Mouse (Mus musculus) heart, embryonic 15.5 days (tissue): ENCODE results near the gene Lrp3. TPM values are rescaled to one million over a fixed set of nuclear protein-coding genes. Genes with fewer than 3 reads are reported as not detected.
A peak's percentile ranks its signal among the peaks of the same experiment; 100 is the strongest.

Experiments used
- ATAC-seq: fragments of 200-750 bp; cut with Nextera tagmentation; replicated peaks from 2 replicates; pipeline ENCODE4 v1.8.0; 2017; ENCODE audit warnings: low read depth, moderate TSS enrichment; ENCODE audit not compliant: insufficient number of reproducible peaks, insufficient read depth, low FRiP score
- H3K27ac ChIP-seq: fragments of 300-500 bp; sonication (generic); 2 replicates; pipeline ENCODE4 v1.5.1; 2015; ENCODE audit warnings: mild to moderate bottlenecking, inconsistent platforms
- H3K27me3 ChIP-seq: fragments of 300-500 bp; sonication (generic); 2 replicates; pipeline ENCODE4 v1.6.1; 2015; ENCODE audit warnings: inconsistent platforms
- H3K36me3 ChIP-seq: fragments of 300-500 bp; sonication (generic); 2 replicates; pipeline ENCODE4 v1.6.1; 2015; ENCODE audit warnings: mild to moderate bottlenecking, inconsistent platforms
- H3K4me1 ChIP-seq: fragments of 300-500 bp; sonication (generic); replicated peaks from 2 replicates; pipeline ENCODE4 v1.6.1; 2015; ENCODE audit warnings: inconsistent platforms
- H3K4me2 ChIP-seq: fragments of 300-500 bp; sonication (generic); 2 replicates; pipeline ENCODE4 v1.6.1; 2015; ENCODE audit warnings: inconsistent platforms, mild to moderate bottlenecking, moderate library complexity
- H3K4me3 ChIP-seq: fragments of 300-500 bp; sonication (generic); 2 replicates; pipeline ENCODE4 v1.5.1; 2015; ENCODE audit warnings: mild to moderate bottlenecking, inconsistent platforms
- H3K9ac ChIP-seq: fragments of 300-500 bp; sonication (generic); 2 replicates; pipeline ENCODE4 v1.6.1; 2015; ENCODE audit warnings: mild to moderate bottlenecking, inconsistent platforms
- H3K9me3 ChIP-seq: fragments of 300-500 bp; sonication (generic); replicated peaks from 2 replicates; pipeline ENCODE4 v1.6.1; 2016; ENCODE audit warnings: inconsistent platforms
- WGBS: fragments of 180-500 bp; shearing (Covaris S2); methylation state at CpG from one replicate; pipeline ENCODE4 v1.1.7; 2015; ENCODE audit warnings: mixed read lengths; 5-methylcytosine and 5-hydroxymethylcytosine counted together
- polyA plus RNA-seq: library from polyadenylated mRNA; unstranded; fragments of >200 nt; fragmentation: Nextera tagmentation; extraction: Ambion mirVana; gene quantifications from 2 replicates; pipeline ENCODE4 v1.2.1, GENCODE M21; 2015

Lrp3 gene
- polyA plus RNA-seq, 1 experiment from 2014 or later = 1.8 TPM

- 2% methylated on average over 41 of the region's 43 CpGs for WGBS
- Histone ChIP-seq H3K4me1 (peaks cover 20% of the 10 kb centered on the region), H3K9me3 (peaks cover 9% of the 10 kb centered on the region), H3K9ac (peak within 1 kb of the TSS; percentile 34; the same call in 1 of the 2 replicates), H3K4me3 (peak within 1 kb of the TSS; percentile 49), H3K36me3 (no peaks in the 10 kb centered on the region), H3K4me2 (peak within 1 kb of the TSS; percentile 79), H3K27ac (no peak within 1 kb of the TSS), H3K27me3 (peaks cover 59% of the 10 kb centered on the region)
- no peak; the same call in 1 of the 2 replicates for ATAC-seq
Observed at GRCm38 (mm10) chr7:35185889-35186569, 29.3 kb downstream of the Lrp3 start, which contains the start of gene Slc7a10. Gene Slc7a10 (plus strand): TSS chr7:35186385.

- Histone ChIP-seq H3K9me3 (peaks cover 9% of the 10 kb centered on the region), H3K4me3 (peak overlapping the region; percentile 49), H3K27ac (no peak overlapping the region), H3K4me2 (peak overlapping the region; percentile 79), H3K4me1 (peaks cover 20% of the 10 kb centered on the region), H3K9ac (peak overlapping the region; percentile 26; the same call in 1 of the 2 replicates), H3K36me3 (no peaks in the 10 kb centered on the region), H3K27me3 (peaks cover 55% of the 10 kb centered on the region)
- no peak for ATAC-seq
- WGBS = 2% methylated on average over 54 of the region's 54 CpGs
Observed at GRCm38 (mm10) chr7:35184833-35185724, 30.2 kb downstream of the Lrp3 start.

GRCm38 (mm10) chr7:35176412-35177381 is 38.6 kb downstream of the Lrp3 start:
- no peak for ATAC-seq
- no peak overlapping the region for H3K4me2 ChIP-seq
- peaks cover 24% of the 10 kb centered on the region for H3K27me3 ChIP-seq
- H3K36me3 ChIP-seq = no peaks in the 10 kb centered on the region
- no peak overlapping the region for H3K4me3 ChIP-seq
- 0 out of 2 replicates have a peak, but pooled peaks cover 5% of the 10 kb centered on the region for H3K4me1 ChIP-seq
- no peak overlapping the region for H3K27ac ChIP-seq
- 46% methylated on average over 18 of the region's 18 CpGs for WGBS
- H3K9ac ChIP-seq = no peak overlapping the region
- H3K9me3 ChIP-seq = no peaks in the 10 kb centered on the region

DNA sequence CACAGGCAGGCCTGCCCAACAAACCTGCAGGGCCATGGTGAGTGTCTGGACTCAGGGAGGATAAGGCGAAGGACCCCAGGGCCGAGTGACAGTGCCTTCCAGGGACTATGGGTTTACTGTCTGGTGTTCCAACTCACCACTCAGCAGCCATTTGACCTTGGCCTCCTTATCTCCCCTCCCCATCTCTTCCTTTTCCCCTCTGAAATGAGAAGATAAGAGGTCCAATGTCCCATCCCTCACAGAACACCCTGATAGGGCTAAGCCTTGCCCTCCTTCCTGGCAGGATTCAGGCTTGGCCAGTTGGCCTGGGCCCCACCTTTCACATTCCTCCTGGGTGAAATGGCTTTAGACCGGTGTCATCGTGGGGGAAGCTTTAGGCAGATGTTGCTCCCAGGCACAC is 39.8 kb downstream of the Lrp3 start:
- H3K4me3 ChIP-seq = no peak overlapping the region
- H3K4me2 ChIP-seq = no peak overlapping the region
- H3K9me3 ChIP-seq = no peaks in the 10 kb centered on the region
- no peaks in the 10 kb centered on the region for H3K36me3 ChIP-seq
- no peak overlapping the region for H3K9ac ChIP-seq
- whole genome bisulfite sequencing = 63% methylated on average over 4 of the region's 4 CpGs
- ATAC-seq = no peak
- H3K4me1 ChIP-seq = 0 out of 2 replicates have a peak, but pooled peaks cover 6% of the 10 kb centered on the region
- peaks cover 34% of the 10 kb centered on the region for H3K27me3 ChIP-seq
- H3K27ac ChIP-seq = no peak overlapping the region

DNA sequence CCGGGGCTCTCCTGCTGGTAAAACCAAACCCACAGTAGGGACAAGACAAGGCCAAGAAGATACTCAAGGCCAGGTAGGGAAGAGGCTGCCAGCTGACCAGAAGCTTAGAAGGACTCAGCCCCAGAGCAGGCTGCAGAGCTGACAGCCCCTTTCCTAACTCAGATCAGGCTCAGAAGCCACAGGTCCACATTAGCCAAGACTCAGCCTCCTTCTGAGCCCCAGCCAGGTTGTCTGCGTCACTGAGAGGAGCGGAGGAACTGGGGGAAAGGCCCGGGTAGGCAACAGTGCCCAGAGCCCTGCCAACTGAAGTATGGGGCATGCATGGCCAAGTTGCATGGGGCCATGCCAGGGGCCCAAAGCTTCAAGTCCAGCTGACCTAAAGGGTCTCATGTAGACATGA is 42.8 kb downstream of the Lrp3 start:
- Histone ChIP-seq H3K9ac (no peak overlapping the region), H3K9me3 (no peaks in the 10 kb centered on the region), H3K36me3 (no peaks in the 10 kb centered on the region), H3K4me2 (no peak overlapping the region; the same call in 1 of the 2 replicates), H3K27ac (no peak overlapping the region), H3K4me3 (no peak overlapping the region), H3K27me3 (peaks cover 43% of the 10 kb centered on the region), H3K4me1 (0 out of 2 replicates have a peak, but pooled peaks cover 6% of the 10 kb centered on the region)
- 54% methylated on average over 4 of the region's 4 CpGs for WGBS
- ATAC-seq = no peak

DNA sequence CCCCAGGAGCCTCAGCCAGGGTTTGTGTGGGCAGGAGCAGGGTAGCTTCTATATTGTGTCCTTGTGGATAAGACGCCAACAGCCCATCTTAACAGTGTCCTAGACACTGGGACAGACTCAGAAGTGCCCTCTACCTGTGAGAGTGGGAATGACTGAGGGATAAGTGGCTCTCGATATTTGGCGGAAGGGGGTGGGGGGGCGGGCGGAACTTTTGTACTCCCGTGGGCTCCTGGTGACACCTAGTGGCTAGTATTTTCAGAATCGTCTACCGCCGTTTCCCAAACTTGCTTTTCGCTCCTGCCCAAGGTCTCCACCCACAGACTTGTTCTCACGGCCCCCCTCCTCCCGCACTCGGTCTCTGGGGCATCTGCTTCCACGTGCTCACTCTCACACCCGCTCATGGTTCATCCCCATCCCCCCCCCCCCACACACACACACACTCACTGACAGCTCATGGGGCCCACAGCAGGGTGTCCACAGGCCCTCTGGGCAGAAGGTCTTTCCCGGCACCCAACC is 43.4 kb downstream of the Lrp3 start:
- 0 out of 2 replicates have a peak, but pooled peaks cover 6% of the 10 kb centered on the region for H3K4me1 ChIP-seq
- H3K27ac ChIP-seq = no peak overlapping the region
- H3K4me3 ChIP-seq = no peak overlapping the region
- peak overlapping the region; percentile 53 for H3K4me2 ChIP-seq
- H3K9ac ChIP-seq = no peak overlapping the region
- ATAC-seq = no peak; the same call in 1 of the 2 replicates
- H3K27me3 ChIP-seq = peaks cover 44% of the 10 kb centered on the region
- 5% methylated on average over 11 of the region's 16 CpGs for WGBS
- H3K9me3 ChIP-seq = no peaks in the 10 kb centered on the region
- H3K36me3 ChIP-seq = no peaks in the 10 kb centered on the region

DNA sequence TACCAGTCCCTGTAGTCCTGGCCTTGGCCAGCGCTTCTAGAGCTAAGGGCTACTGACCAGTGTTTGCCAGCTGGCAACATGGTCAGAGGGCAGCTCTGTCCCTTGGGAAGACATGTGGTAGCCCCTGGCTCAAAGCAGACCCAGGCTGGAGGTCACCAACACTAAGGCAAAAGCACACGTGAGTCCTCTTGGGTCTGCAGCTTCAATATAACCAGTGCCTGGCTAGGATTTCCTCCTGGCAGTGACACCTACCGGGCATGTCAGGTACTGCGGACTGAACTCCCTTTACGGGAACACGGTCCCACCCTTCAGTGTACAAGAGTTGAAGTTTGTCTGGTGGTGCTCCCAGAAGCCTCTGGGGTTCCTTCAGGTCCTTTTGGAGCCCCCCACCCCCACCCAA is 46.0 kb downstream of the Lrp3 start:
- no peak overlapping the region for H3K4me2 ChIP-seq
- WGBS = 14% methylated on average over 6 of the region's 6 CpGs

GRCm38 (mm10) chr7:35167925-35168324 is 47.4 kb downstream of the Lrp3 start:
- peaks cover 40% of the 10 kb centered on the region for H3K27me3 ChIP-seq

More for the DNA sequence above, 46.0 kb downstream of the Lrp3 start:
- Histone ChIP-seq H3K4me1 (0 out of 2 replicates have a peak, but pooled peaks cover 6% of the 10 kb centered on the region), H3K9ac (no peak overlapping the region), H3K4me3 (no peak overlapping the region), H3K27me3 (peaks cover 51% of the 10 kb centered on the region), H3K27ac (no peak overlapping the region), H3K36me3 (no peaks in the 10 kb centered on the region), H3K9me3 (no peaks in the 10 kb centered on the region)
- ATAC-seq = no peak

GRCm38 (mm10) chr7:35166988-35167387 is 48.3 kb downstream of the Lrp3 start:
- Histone ChIP-seq H3K4me1 (0 out of 2 replicates have a peak, but pooled peaks cover 2% of the 10 kb centered on the region), H3K27ac (no peak overlapping the region), H3K4me2 (no peak overlapping the region), H3K4me3 (no peak overlapping the region), H3K9ac (no peak overlapping the region), H3K36me3 (no peaks in the 10 kb centered on the region), H3K27me3 (peaks cover 32% of the 10 kb centered on the region), H3K9me3 (no peaks in the 10 kb centered on the region)
- ATAC-seq = no peak
- 77% methylated on average over 5 of the region's 5 CpGs for WGBS

More at GRCm38 (mm10) chr7:35167925-35168324, 47.4 kb downstream of the Lrp3 start:
- 0 out of 2 replicates have a peak, but pooled peaks cover 6% of the 10 kb centered on the region for H3K4me1 ChIP-seq
- H3K36me3 ChIP-seq = no peaks in the 10 kb centered on the region
- ATAC-seq = no peak
- H3K4me2 ChIP-seq = no peak overlapping the region
- H3K27ac ChIP-seq = no peak overlapping the region
- no peak overlapping the region for H3K9ac ChIP-seq
- no peaks in the 10 kb centered on the region for H3K9me3 ChIP-seq
- WGBS = 88% methylated on average over 2 of the region's 2 CpGs
- no peak overlapping the region for H3K4me3 ChIP-seq

- no peaks in the 10 kb centered on the region for H3K4me1 ChIP-seq
- WGBS = 71% methylated on average over 6 of the region's 6 CpGs
- ATAC-seq = no peak
- no peak overlapping the region for H3K4me3 ChIP-seq
- H3K4me2 ChIP-seq = no peak overlapping the region
- H3K27me3 ChIP-seq = 0 out of 2 replicates have a peak, but pooled peaks cover 13% of the 10 kb centered on the region
- no peak overlapping the region for H3K27ac ChIP-seq
- no peak overlapping the region for H3K9ac ChIP-seq
- H3K36me3 ChIP-seq = no peaks in the 10 kb centered on the region
- no peaks in the 10 kb centered on the region for H3K9me3 ChIP-seq
Observed at GRCm38 (mm10) chr7:35164131-35164530, 51.2 kb downstream of the Lrp3 start.
